Mouse (Mus musculus): ENCODE results near the gene Kctd3.

The Kctd3 gene

GRCm38 (mm10) chr1:189010671-189011070, 3.0 kb upstream of the Kctd3 start:
- DNase-seq (ENCODE audit: low read depth, low spot score), result no peak

GRCm38 (mm10) chr1:189007980-189008324, 311 bp upstream of the Kctd3 start:
- no peak for DNase-seq (ENCODE audit: low read depth, low spot score)

GRCm38 (mm10) chr1:189006826-189007225, 815 bp downstream of the Kctd3 start:
- DNase-seq (ENCODE audit: low read depth, low spot score), result no peak

- peak; percentile 61 for DNase-seq (ENCODE audit: low read depth, low spot score)
Observed at GRCm38 (mm10) chr1:189006267-189006666, 1.4 kb downstream of the Kctd3 start.

GRCm38 (mm10) chr1:189004774-189005173, 2.9 kb downstream of the Kctd3 start:
- no peak for DNase-seq (ENCODE audit: low read depth, low spot score)

GRCm38 (mm10) chr1:189001815-189002214, 5.8 kb downstream of the Kctd3 start:
- DNase-seq (ENCODE audit: low read depth, low spot score), result peak; percentile 52

GRCm38 (mm10) chr1:188999981-189000380, 7.7 kb downstream of the Kctd3 start:
- DNase-seq (ENCODE audit: low read depth, low spot score), result no peak

GRCm38 (mm10) chr1:188997921-188998320, 9.7 kb downstream of the Kctd3 start:
- no peak for DNase-seq (ENCODE audit: low read depth, low spot score)

GRCm38 (mm10) chr1:188993218-188993617, 14.4 kb downstream of the Kctd3 start:
- peak; percentile 68 for DNase-seq (ENCODE audit: low read depth, low spot score)

GRCm38 (mm10) chr1:188980050-188980449, 27.6 kb downstream of the Kctd3 start:
- peak; percentile 86 for DNase-seq (ENCODE audit: low read depth, low spot score)

- no peak for DNase-seq (ENCODE audit: low read depth, low spot score)
Observed at GRCm38 (mm10) chr1:188973926-188974325, 33.7 kb downstream of the Kctd3 start.

- DNase-seq (ENCODE audit: low read depth, low spot score), result no peak
Observed at GRCm38 (mm10) chr1:188973078-188973477, 34.6 kb downstream of the Kctd3 start.

GRCm38 (mm10) chr1:188952501-188952900, 55.1 kb downstream of the Kctd3 start:
- no peak for DNase-seq (ENCODE audit: low read depth, low spot score)

GRCm38 (mm10) chr1:188951091-188951490, 56.5 kb downstream of the Kctd3 start:
- DNase-seq (ENCODE audit: low read depth, low spot score), result no peak

GRCm38 (mm10) chr1:188948276-188948675, 59.4 kb downstream of the Kctd3 start:
- DNase-seq (ENCODE audit: low read depth, low spot score), result no peak

- DNase-seq (ENCODE audit: low read depth, low spot score), result peak; percentile 80
Observed at GRCm38 (mm10) chr1:188947794-188948193, 59.8 kb downstream of the Kctd3 start.

- no peak for DNase-seq (ENCODE audit: low read depth, low spot score)
Observed at GRCm38 (mm10) chr1:188946849-188947248, 60.8 kb downstream of the Kctd3 start.

GRCm38 (mm10) chr1:188945326-188945725, 62.3 kb downstream of the Kctd3 start:
- peak; percentile 33 for DNase-seq (ENCODE audit: low read depth, low spot score)

- no peak for DNase-seq (ENCODE audit: low read depth, low spot score)
Observed at GRCm38 (mm10) chr1:188937246-188937780, 70.3 kb downstream of the Kctd3 start.
